In genomic region chr3:96163040-96163439, GRCm38 (mm10) we compare ENCODE assay signal across 11 mouse cellular contexts. TPM values are rescaled to one million over a fixed set of nuclear protein-coding genes. Genes with fewer than 3 reads are reported as not detected.
DNase-seq lines count a peak whose midpoint lies in the region; ATAC-seq lines count a peak whose summit lies in the region.
"Had no signal": no experiment of that assay in that cellular context is flagged by ENCODE, and none has a peak within 500 bp of the region (broad histone marks: within the 10 kb centered on the region; RNA-seq: fewer than 3 reads in every experiment).

No protein-coding gene starts in this region.

- no peak overlapping the region for H3K27ac ChIP-seq in hindbrain, embryonic 15.5 days (replicated peaks)
- no peak overlapping the region for H3K27ac ChIP-seq in hindbrain, embryonic 11.5 days (ENCODE audit: low read depth, low read length)
- no peak overlapping the region for H3K27ac ChIP-seq in neural tube, embryonic 12.5 days
- no peak overlapping the region for H3K27ac ChIP-seq in intestine, embryonic 16.5 days (ENCODE audit: low read length)
- H3K27ac ChIP-seq in stomach, embryonic 15.5 days: peak overlapping the region; percentile 85; the same call in 1 of the 2 replicates

- no peaks in the 10 kb centered on the region for H3K36me3 ChIP-seq in hindbrain, embryonic 15.5 days
- no peaks in the 10 kb centered on the region for H3K36me3 ChIP-seq in hindbrain, embryonic 11.5 days (ENCODE audit: control insufficient read depth, insufficient read depth, low read length)
- H3K36me3 ChIP-seq in neural tube, embryonic 12.5 days: no peaks in the 10 kb centered on the region
- no peaks in the 10 kb centered on the region for H3K36me3 ChIP-seq in intestine, embryonic 16.5 days (ENCODE audit: control insufficient read depth, insufficient read depth, low read length)
- no peaks in the 10 kb centered on the region for H3K36me3 ChIP-seq in stomach, embryonic 15.5 days

- WGBS in hindbrain, embryonic 15.5 days: 90% methylated on average over 6 of the region's 6 CpGs
- 85% methylated on average over 6 of the region's 6 CpGs for WGBS in hindbrain, embryonic 11.5 days
- WGBS in neural tube, embryonic 12.5 days: 88% methylated on average over 6 of the region's 6 CpGs
- 91% methylated on average over 6 of the region's 6 CpGs for WGBS in intestine, embryonic 16.5 days
- WGBS in stomach, embryonic 15.5 days: 90% methylated on average over 6 of the region's 6 CpGs

- no peak overlapping the region for H3K9ac ChIP-seq in hindbrain, embryonic 15.5 days
- H3K9ac ChIP-seq in hindbrain, embryonic 11.5 days (ENCODE audit: low read depth, low read length): no peak overlapping the region
- no peak overlapping the region for H3K9ac ChIP-seq in neural tube, embryonic 12.5 days
- 0 out of 2 replicates have a peak overlapping the region, but pooled peaks have one; percentile 20 for H3K9ac ChIP-seq in intestine, embryonic 16.5 days (ENCODE audit: low read depth, low read length)
- H3K9ac ChIP-seq in stomach, embryonic 15.5 days: no peak overlapping the region

- peak overlapping the region; percentile 89; the same call in 1 of the 2 replicates for H3K4me2 ChIP-seq in hindbrain, embryonic 15.5 days
- no peak overlapping the region for H3K4me2 ChIP-seq in hindbrain, embryonic 11.5 days (replicated peaks; ENCODE audit: low read depth, low read length)
- H3K4me2 ChIP-seq in neural tube, embryonic 12.5 days (replicated peaks): peak overlapping the region; percentile 75; the same call in 1 of the 2 replicates
- peak overlapping the region; percentile 90 for H3K4me2 ChIP-seq in intestine, embryonic 16.5 days (ENCODE audit: low read depth, low read length)
- H3K4me2 ChIP-seq in stomach, embryonic 15.5 days: peak overlapping the region; percentile 10; the same call in 1 of the 2 replicates

- H3K27me3 ChIP-seq in hindbrain, embryonic 15.5 days: no peaks in the 10 kb centered on the region
- H3K27me3 ChIP-seq in hindbrain, embryonic 11.5 days (ENCODE audit: control insufficient read depth, insufficient read depth, low read length): peaks cover 3% of the 10 kb centered on the region; the same call in 1 of the 2 replicates
- H3K27me3 ChIP-seq in neural tube, embryonic 12.5 days (replicated peaks): no peaks in the 10 kb centered on the region
- H3K27me3 ChIP-seq in intestine, embryonic 16.5 days (replicated peaks; ENCODE audit: control insufficient read depth, insufficient read depth, low read length): no peaks in the 10 kb centered on the region
- no peaks in the 10 kb centered on the region for H3K27me3 ChIP-seq in stomach, embryonic 15.5 days (replicated peaks)

- no peak for DNase-seq in hindbrain, embryonic 11.5 days (ENCODE audit: low spot score)
- no peak for DNase-seq in neural tube, embryonic 10.5 days (ENCODE audit: extremely low spot score, low spot score)
- no peak for DNase-seq in adipocyte (ENCODE audit: low spot score)
- no peak for DNase-seq in left cerebral cortex, postnatal 4 days
- DNase-seq: spleen, adult 18-20 months; thymus, postnatal 14 days had no signal

- no peak for ATAC-seq in hindbrain, embryonic 15.5 days (ENCODE audit: low FRiP score, low read depth)
- ATAC-seq in hindbrain, embryonic 11.5 days (ENCODE audit: low FRiP score): no peak
- no peak for ATAC-seq in neural tube, embryonic 12.5 days (ENCODE audit: low FRiP score, low read depth)
- no peak for ATAC-seq in intestine, embryonic 16.5 days
- no peak for ATAC-seq in stomach, embryonic 15.5 days (ENCODE audit: insufficient read depth, low FRiP score, low read depth)
- ATAC-seq: activated CD4-positive, CD25-positive, alpha-beta regulatory T cell, adult 4 months had no signal

- intact Hi-C loops in left cerebral cortex, postnatal 4 days (cut with DNase I): no loop called here

- no peaks in the 10 kb centered on the region for H3K9me3 ChIP-seq in hindbrain, embryonic 15.5 days
- H3K9me3 ChIP-seq in hindbrain, embryonic 11.5 days (ENCODE audit: control insufficient read depth, low read length): no peaks in the 10 kb centered on the region
- H3K9me3 ChIP-seq in neural tube, embryonic 12.5 days: no peaks in the 10 kb centered on the region
- H3K9me3 ChIP-seq in intestine, embryonic 16.5 days (ENCODE audit: control insufficient read depth, low read length): no peaks in the 10 kb centered on the region
- no peaks in the 10 kb centered on the region for H3K9me3 ChIP-seq in stomach, embryonic 15.5 days

- H3K4me1 ChIP-seq in hindbrain, embryonic 15.5 days (replicated peaks): peaks cover 17% of the 10 kb centered on the region
- H3K4me1 ChIP-seq in hindbrain, embryonic 11.5 days (replicated peaks; ENCODE audit: control insufficient read depth, insufficient read depth, low read length): peaks cover 8% of the 10 kb centered on the region; the same call in 1 of the 2 replicates
- peaks cover 16% of the 10 kb centered on the region for H3K4me1 ChIP-seq in neural tube, embryonic 12.5 days
- H3K4me1 ChIP-seq in intestine, embryonic 16.5 days (ENCODE audit: control insufficient read depth, insufficient read depth, low read length): peaks cover 13% of the 10 kb centered on the region
- H3K4me1 ChIP-seq in stomach, embryonic 15.5 days: peaks cover 13% of the 10 kb centered on the region

- H3K4me3 ChIP-seq in hindbrain, embryonic 15.5 days: no peak overlapping the region
- no peak overlapping the region for H3K4me3 ChIP-seq in hindbrain, embryonic 11.5 days (ENCODE audit: low read depth, low read length)
- H3K4me3 ChIP-seq in neural tube, embryonic 12.5 days: no peak overlapping the region
- peak overlapping the region; percentile 56 for H3K4me3 ChIP-seq in intestine, embryonic 16.5 days (ENCODE audit: low read length)
- peak overlapping the region; percentile 54; the same call in 1 of the 2 replicates for H3K4me3 ChIP-seq in stomach, embryonic 15.5 days (replicated peaks)

RNA-seq across cellular contexts. Expression of gene Mtmr11, which starts 1.2 kb away (rescaled TPM):
- 10.3 and 12.2 TPM in 2 replicates for polyA plus RNA-seq in hindbrain, embryonic 15.5 days (2015; fragmentation: Nextera tagmentation; extraction: Ambion mirVana)
- polyA plus RNA-seq in hindbrain, embryonic 11.5 days (2014; fragmentation: Nextera tagmentation; extraction: Ambion mirVana): 14.1 and 16.0 TPM in 2 replicates
- polyA plus RNA-seq in neural tube, embryonic 12.5 days (2016; fragmentation: Nextera tagmentation; extraction: Ambion mirVana): 9.8 and 14.1 TPM in 2 replicates
- 24.5 TPM in 2 replicates for polyA plus RNA-seq in intestine, embryonic 16.5 days (2015; fragmentation: Nextera tagmentation; extraction: Ambion mirVana)
- 13.7 and 15.0 TPM in 2 replicates for polyA plus RNA-seq in stomach, embryonic 15.5 days (2015; fragmentation: Nextera tagmentation; extraction: Ambion mirVana)
- 1 to 10 TPM; 6.4 to 7.0 TPM for total RNA-seq in left cerebral cortex, postnatal 4 days (2021)

RNA-seq across cellular contexts. Expression of gene Sf3b4, which starts 9.1 kb away (rescaled TPM):
- polyA plus RNA-seq in hindbrain, embryonic 15.5 days (2015; fragmentation: Nextera tagmentation; extraction: Ambion mirVana): 127 and 146 TPM in 2 replicates
- polyA plus RNA-seq in hindbrain, embryonic 11.5 days (2014; fragmentation: Nextera tagmentation; extraction: Ambion mirVana): 187 and 199 TPM in 2 replicates
- polyA plus RNA-seq in neural tube, embryonic 12.5 days (2016; fragmentation: Nextera tagmentation; extraction: Ambion mirVana): 165 and 183 TPM in 2 replicates
- 142 and 154 TPM in 2 replicates for polyA plus RNA-seq in intestine, embryonic 16.5 days (2015; fragmentation: Nextera tagmentation; extraction: Ambion mirVana)
- 135 and 139 TPM in 2 replicates for polyA plus RNA-seq in stomach, embryonic 15.5 days (2015; fragmentation: Nextera tagmentation; extraction: Ambion mirVana)
- total RNA-seq in left cerebral cortex, postnatal 4 days (2021): 10 to 100 TPM; 62.0 to 63.6 TPM

RNA-seq across cellular contexts. Expression of gene Sv2a, which starts 17.9 kb away (rescaled TPM):
- polyA plus RNA-seq in hindbrain, embryonic 15.5 days (2015; fragmentation: Nextera tagmentation; extraction: Ambion mirVana): 126 and 137 TPM in 2 replicates
- polyA plus RNA-seq in hindbrain, embryonic 11.5 days (2014; fragmentation: Nextera tagmentation; extraction: Ambion mirVana): 10.8 and 13.0 TPM in 2 replicates
- 44.4 and 44.8 TPM in 2 replicates for polyA plus RNA-seq in neural tube, embryonic 12.5 days (2016; fragmentation: Nextera tagmentation; extraction: Ambion mirVana)
- polyA plus RNA-seq in intestine, embryonic 16.5 days (2015; fragmentation: Nextera tagmentation; extraction: Ambion mirVana): 3.2 and 3.4 TPM in 2 replicates
- polyA plus RNA-seq in stomach, embryonic 15.5 days (2015; fragmentation: Nextera tagmentation; extraction: Ambion mirVana): 5.7 and 6.4 TPM in 2 replicates
- 100 to 1,000 TPM; 241 to 264 TPM for total RNA-seq in left cerebral cortex, postnatal 4 days (2021)

RNA-seq across cellular contexts. Expression of gene Bola1, which starts 56.5 kb away (rescaled TPM):
- 56.0 and 56.3 TPM in 2 replicates for polyA plus RNA-seq in hindbrain, embryonic 15.5 days (2015; fragmentation: Nextera tagmentation; extraction: Ambion mirVana)
- polyA plus RNA-seq in hindbrain, embryonic 11.5 days (2014; fragmentation: Nextera tagmentation; extraction: Ambion mirVana): 73.3 and 77.6 TPM in 2 replicates
- polyA plus RNA-seq in neural tube, embryonic 12.5 days (2016; fragmentation: Nextera tagmentation; extraction: Ambion mirVana): 60.8 and 69.5 TPM in 2 replicates
- 65.2 and 66.2 TPM in 2 replicates for polyA plus RNA-seq in intestine, embryonic 16.5 days (2015; fragmentation: Nextera tagmentation; extraction: Ambion mirVana)
- 54.8 and 55.0 TPM in 2 replicates for polyA plus RNA-seq in stomach, embryonic 15.5 days (2015; fragmentation: Nextera tagmentation; extraction: Ambion mirVana)
- total RNA-seq in left cerebral cortex, postnatal 4 days (2021): 10 to 100 TPM; 18.7 to 24.7 TPM

RNA-seq across cellular contexts. Expression of gene Hist2h2ab, which starts 56.6 kb away (rescaled TPM):
- polyA plus RNA-seq in hindbrain, embryonic 15.5 days (2015; fragmentation: Nextera tagmentation; extraction: Ambion mirVana): 0.42 and 0.77 TPM in 2 replicates
- polyA plus RNA-seq in hindbrain, embryonic 11.5 days (2014; fragmentation: Nextera tagmentation; extraction: Ambion mirVana): 1.4 and 3.0 TPM in 2 replicates
- polyA plus RNA-seq in neural tube, embryonic 12.5 days (2016; fragmentation: Nextera tagmentation; extraction: Ambion mirVana): 1.7 TPM in 1 of 2 replicates, not detected in the other
- 0.70 TPM in 1 of 2 replicates, not detected in the other for polyA plus RNA-seq in intestine, embryonic 16.5 days (2015; fragmentation: Nextera tagmentation; extraction: Ambion mirVana)
- 0.81 TPM in 1 of 2 replicates, not detected in the other for polyA plus RNA-seq in stomach, embryonic 15.5 days (2015; fragmentation: Nextera tagmentation; extraction: Ambion mirVana)
- total RNA-seq in left cerebral cortex, postnatal 4 days (2021): 10 to 100 TPM; 21.6 to 26.0 TPM

Comparison
In these comparisons a context has a peak if more than half of its experiments do, and no peak if none do; other contexts are left out.
1. H3K4me3 ChIP-seq: peak in intestine, embryonic 16.5 days (single experiment) and stomach, embryonic 15.5 days (single experiment); none in hindbrain, embryonic 15.5 days (single experiment), hindbrain, embryonic 11.5 days (single experiment) and neural tube, embryonic 12.5 days (single experiment).